Mouse (Mus musculus): ENCODE results near the gene Itga1.

GRCm38 (mm10) chr13:115054783-115055182 lies 47.0 kb downstream of the Itga1 start:
- TF ChIP-seq CTCF (IDR thresholded peaks at IDR 0.05; ENCODE audit: extremely low read depth, insufficient read depth, insufficient read length, insufficient replicate concordance) (no peak), POLR2A (IDR thresholded peaks at IDR 0.05; ENCODE audit: low read depth, low read length) (no peak)

All from spleen, adult 2 months (tissue).